Mouse (Mus musculus) hindbrain, embryonic 13.5 days (tissue): ENCODE data around the gene Olfr18. TPM values are rescaled to one million over a fixed set of nuclear protein-coding genes. Genes with fewer than 3 reads are reported as not detected.
"Not testable (repeated sequence)": the region's sequence is repeated elsewhere in the genome, so short reads cannot be mapped to it uniquely, and the experiment has no call there.

Experiments used
- ATAC-seq: fragments of 200-750 bp; cut with Nextera tagmentation; 2 replicates; pipeline ENCODE4 v1.8.0; 2017; ENCODE audit warnings: moderate TSS enrichment; ENCODE audit not compliant: low FRiP score
- H3K27ac ChIP-seq: fragments of 300-500 bp; sonication (generic); 2 replicates; pipeline ENCODE4 v1.5.1; 2015; ENCODE audit warnings: inconsistent platforms, mild to moderate bottlenecking, moderate library complexity
- H3K27me3 ChIP-seq: fragments of 300-500 bp; sonication (generic); 2 replicates; pipeline ENCODE4 v1.6.1; 2015; ENCODE audit warnings: mild to moderate bottlenecking, inconsistent platforms
- H3K36me3 ChIP-seq: fragments of 300-500 bp; sonication (generic); 2 replicates; pipeline ENCODE4 v1.6.1; 2015; ENCODE audit warnings: mild to moderate bottlenecking, inconsistent platforms
- H3K4me1 ChIP-seq: fragments of 300-500 bp; sonication (generic); replicated peaks from 2 replicates; pipeline ENCODE4 v1.6.1; 2015; ENCODE audit warnings: inconsistent platforms
- H3K4me2 ChIP-seq: fragments of 300-500 bp; sonication (generic); 2 replicates; pipeline ENCODE4 v1.6.1; 2015; ENCODE audit warnings: inconsistent platforms, mild to moderate bottlenecking, moderate library complexity
- H3K4me3 ChIP-seq: fragments of 300-500 bp; sonication (generic); 2 replicates; pipeline ENCODE4 v1.5.1; 2015; ENCODE audit warnings: mild to moderate bottlenecking, inconsistent platforms
- H3K9ac ChIP-seq: fragments of 300-500 bp; sonication (generic); 2 replicates; pipeline ENCODE4 v1.6.1; 2015; ENCODE audit warnings: mild to moderate bottlenecking, inconsistent platforms
- H3K9me3 ChIP-seq: fragments of 300-500 bp; sonication (generic); 2 replicates; pipeline ENCODE4 v1.6.1; 2016; ENCODE audit warnings: inconsistent platforms
- WGBS: fragments of 180-500 bp; shearing (Covaris S2); methylation state at CpG from one replicate; pipeline ENCODE4 v1.1.7; 2015; 5-methylcytosine and 5-hydroxymethylcytosine counted together
- polyA plus RNA-seq: library from polyadenylated mRNA; unstranded; fragments of >200 nt; fragmentation: Nextera tagmentation; extraction: Ambion mirVana; gene quantifications from 2 replicates; pipeline ENCODE4 v1.2.1, GENCODE M21; 2015

Gene Olfr18
- polyA plus RNA-seq, result not detected in 2 replicates

DNA sequence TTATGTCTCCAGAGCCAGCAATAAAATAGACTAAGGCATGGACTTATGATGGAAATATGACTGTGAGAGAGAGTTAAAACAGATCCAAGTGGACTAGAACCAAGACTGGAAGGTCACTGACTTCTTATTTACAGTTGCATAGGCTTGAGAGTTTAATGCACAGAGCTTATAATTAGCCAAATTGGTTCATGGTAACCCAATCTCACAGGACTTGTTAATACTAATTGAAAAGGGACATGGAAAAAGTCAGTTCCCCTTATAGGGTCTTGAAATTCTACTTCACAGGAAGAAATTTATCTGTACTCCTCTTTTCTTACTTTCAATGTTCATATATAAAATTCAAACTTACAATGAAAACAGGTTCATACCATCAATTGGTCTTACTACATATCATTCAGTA, at the start of gene Olfr18:
Gene Olfr18 (minus strand): TSS at position 101 of the 400 bp plus-strand sequence.
- ATAC-seq, result no peak
- Histone ChIP-seq H3K4me1 (no peaks in the 10 kb centered on the region), H3K27me3 (no peaks in the 10 kb centered on the region), H3K4me2 (no peak within 1 kb of the TSS), H3K9me3 (no peaks in the 10 kb centered on the region), H3K4me3 (no peak within 1 kb of the TSS), H3K9ac (no peak within 1 kb of the TSS), H3K27ac (no peak within 1 kb of the TSS), H3K36me3 (no peaks in the 10 kb centered on the region)

DNA sequence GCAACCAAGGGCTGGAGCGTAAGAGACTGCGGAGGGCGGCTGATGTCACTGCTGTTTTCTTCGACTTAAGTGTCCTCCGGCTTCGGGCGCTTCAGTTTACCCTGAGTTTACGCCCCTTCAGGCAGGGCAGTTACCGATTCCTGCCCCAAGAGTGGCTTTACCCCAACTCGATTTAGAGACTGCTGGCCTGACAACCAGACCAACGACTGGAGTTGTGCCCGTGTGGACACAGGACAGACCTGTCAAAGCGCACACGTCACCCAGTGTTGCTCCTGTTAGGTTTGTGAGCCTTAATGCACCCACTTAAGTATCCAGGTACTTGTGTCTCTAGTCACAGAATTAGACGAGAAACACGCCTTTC, 49.4 kb upstream of the Olfr18 start:
- Histone ChIP-seq H3K4me1 (peaks cover 12% of the 10 kb centered on the region), H3K36me3 (no peaks in the 10 kb centered on the region), H3K27ac (peak overlapping the region; percentile 83), H3K9me3 (0 out of 2 replicates have a peak, but pooled peaks cover under 1% of the 10 kb centered on the region), H3K27me3 (no peaks in the 10 kb centered on the region), H3K4me3 (peak overlapping the region; percentile 54), H3K9ac (peak overlapping the region; percentile 73), H3K4me2 (peak overlapping the region; percentile 78)
- peak; percentile 85 for ATAC-seq
- 18% methylated on average over 16 of the region's 16 CpGs for WGBS

- WGBS, result 2% methylated on average over 40 of the region's 40 CpGs
- ATAC-seq, result peak; percentile 99
These were observed 48.8 kb upstream of the Olfr18 start, which contains the start of gene Zfp560 for GRCm38 (mm10) chr9:20384532-20385342. Zfp560 (minus strand) TSS chr9:20385177.

DNA sequence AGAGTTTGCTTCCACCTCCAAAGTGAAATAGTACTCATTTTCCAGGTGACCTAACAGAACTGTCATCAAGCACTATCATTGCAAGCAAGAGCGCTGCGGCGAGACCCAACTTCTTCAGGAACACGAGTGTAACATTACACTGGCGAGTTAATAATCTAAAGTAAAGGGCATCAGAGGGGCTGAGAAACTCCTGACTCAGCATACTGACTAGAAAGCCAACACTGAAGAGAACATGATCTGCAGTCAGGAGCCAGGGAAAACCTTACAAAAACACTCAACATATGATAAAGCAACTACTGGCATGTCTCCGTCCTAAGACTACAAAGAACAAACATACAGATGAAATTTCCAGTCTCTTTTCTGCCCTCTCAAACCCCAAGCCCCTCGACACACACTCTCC, 47.8 kb upstream of the Olfr18 start:
- H3K27ac ChIP-seq, result no peak overlapping the region
- 93% methylated on average over 7 of the region's 7 CpGs for WGBS
- H3K36me3 ChIP-seq, result no peaks in the 10 kb centered on the region
- peak overlapping the region; percentile 6; the same call in 1 of the 2 replicates for H3K9ac ChIP-seq
- H3K4me2 ChIP-seq, result peak overlapping the region; percentile 78
- peaks cover 8% of the 10 kb centered on the region; the same call in 1 of the 2 replicates for H3K9me3 ChIP-seq
- ATAC-seq, result no peak
- peak overlapping the region; percentile 54 for H3K4me3 ChIP-seq
- H3K27me3 ChIP-seq, result no peaks in the 10 kb centered on the region
- H3K4me1 ChIP-seq, result peaks cover 12% of the 10 kb centered on the region

More at GRCm38 (mm10) chr9:20384532-20385342, 48.8 kb upstream of the Olfr18 start, which contains the start of gene Zfp560:
- peak within 1 kb of the TSS; percentile 54 for H3K4me3 ChIP-seq
- peak within 1 kb of the TSS; percentile 73 for H3K9ac ChIP-seq
- H3K36me3 ChIP-seq, result no peaks in the 10 kb centered on the region
- no peaks in the 10 kb centered on the region for H3K27me3 ChIP-seq
- H3K4me1 ChIP-seq, result peaks cover 12% of the 10 kb centered on the region
- peak within 1 kb of the TSS; percentile 78 for H3K4me2 ChIP-seq
- 0 out of 2 replicates have a peak, but pooled peaks cover 4% of the 10 kb centered on the region for H3K9me3 ChIP-seq
- peak within 1 kb of the TSS; percentile 83 for H3K27ac ChIP-seq

DNA sequence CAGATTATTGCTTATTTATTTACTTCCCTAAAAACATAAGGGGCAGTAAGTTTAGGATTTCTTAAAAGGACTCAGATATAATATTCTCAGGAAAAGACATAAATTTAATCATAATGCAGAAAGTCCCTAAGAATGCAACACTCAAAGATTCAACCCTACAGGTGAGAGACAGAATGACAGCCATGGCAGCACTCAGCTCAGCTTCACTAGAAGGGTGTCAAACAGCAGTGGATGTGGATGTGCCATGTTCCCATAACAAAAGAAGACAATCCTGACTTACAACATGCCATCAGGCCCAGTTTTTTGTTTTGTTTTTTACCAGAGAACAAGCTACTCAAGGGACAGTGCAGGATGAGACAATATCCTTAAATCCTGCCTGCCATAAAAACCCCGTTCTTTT, 38.8 kb upstream of the Olfr18 start:
- no peaks in the 10 kb centered on the region for H3K4me1 ChIP-seq
- no peak for ATAC-seq
- WGBS, result 95% methylated on average over 1 of the region's 1 CpGs
- no peaks in the 10 kb centered on the region for H3K27me3 ChIP-seq
- H3K36me3 ChIP-seq, result peaks cover 12% of the 10 kb centered on the region; the same call in 1 of the 2 replicates
- no peak overlapping the region for H3K9ac ChIP-seq
- no peak overlapping the region for H3K4me2 ChIP-seq
- peaks cover 11% of the 10 kb centered on the region for H3K9me3 ChIP-seq
- no peak overlapping the region for H3K27ac ChIP-seq
- H3K4me3 ChIP-seq, result no peak overlapping the region

GRCm38 (mm10) chr9:20367311-20367710, 31.4 kb upstream of the Olfr18 start:
- Histone ChIP-seq H3K4me1 (no peaks in the 10 kb centered on the region), H3K27me3 (no peaks in the 10 kb centered on the region), H3K36me3 (peaks cover 33% of the 10 kb centered on the region), H3K9ac (no peak overlapping the region), H3K4me2 (no peak overlapping the region), H3K27ac (no peak overlapping the region), H3K9me3 (peaks cover 22% of the 10 kb centered on the region), H3K4me3 (no peak overlapping the region)
- WGBS, result 97% methylated on average over 2 of the region's 2 CpGs
- no peak for ATAC-seq

GRCm38 (mm10) chr9:20348501-20348900, 12.6 kb upstream of the Olfr18 start:
- peaks cover 7% of the 10 kb centered on the region; the same call in 1 of the 2 replicates for H3K9me3 ChIP-seq
- H3K36me3 ChIP-seq, result peaks cover 56% of the 10 kb centered on the region
- H3K27ac ChIP-seq, result no peak overlapping the region
- WGBS, result 90% methylated on average over 4 of the region's 4 CpGs
- H3K4me3 ChIP-seq, result no peak overlapping the region
- H3K9ac ChIP-seq, result no peak overlapping the region
- no peak overlapping the region for H3K4me2 ChIP-seq
- ATAC-seq, result no peak
- H3K27me3 ChIP-seq, result no peaks in the 10 kb centered on the region
- H3K4me1 ChIP-seq, result no peaks in the 10 kb centered on the region

DNA sequence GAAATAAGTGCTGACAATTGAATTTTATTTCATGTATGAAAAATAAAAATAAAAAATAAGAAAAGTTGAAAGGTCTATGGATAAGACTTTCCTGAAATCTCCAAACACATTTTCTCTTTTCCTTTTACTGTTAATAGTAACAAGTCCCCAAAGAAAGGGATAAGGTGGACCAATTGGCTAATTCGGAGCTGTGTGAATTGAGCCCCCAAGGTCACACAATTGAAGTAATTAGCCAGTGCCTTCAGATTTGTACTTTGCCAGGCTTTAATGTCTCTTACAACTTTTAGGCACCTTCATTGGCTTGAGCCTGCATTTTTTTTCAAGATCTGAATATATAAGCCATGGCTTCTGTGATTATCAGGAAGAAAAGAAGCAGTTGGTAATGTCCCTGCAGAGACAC, 37.7 kb downstream of the Olfr18 start, which contains the start of gene Olfr873:
Gene Olfr873 (plus strand): TSS at position 301 of the 400 bp plus-strand sequence.
- no peak for ATAC-seq
- no peaks in the 10 kb centered on the region for H3K36me3 ChIP-seq
- no peak within 1 kb of the TSS for H3K27ac ChIP-seq
- H3K9ac ChIP-seq, result no peak within 1 kb of the TSS
- no peak within 1 kb of the TSS for H3K4me2 ChIP-seq
- no peaks in the 10 kb centered on the region for H3K27me3 ChIP-seq
- H3K9me3 ChIP-seq, result no peaks in the 10 kb centered on the region
- H3K4me3 ChIP-seq, result no peak within 1 kb of the TSS
- 85% methylated on average over 1 of the region's 1 CpGs for WGBS
- no peaks in the 10 kb centered on the region for H3K4me1 ChIP-seq

- not testable (repeated sequence) for H3K4me2 ChIP-seq, H3K27ac ChIP-seq, H3K4me1 ChIP-seq, ATAC-seq, H3K36me3 ChIP-seq, H3K27me3 ChIP-seq, H3K9me3 ChIP-seq, H3K4me3 ChIP-seq, H3K9ac ChIP-seq
- WGBS, result 92% methylated on average over 5 of the region's 5 CpGs
These were observed 40.3 kb downstream of the Olfr18 start for GRCm38 (mm10) chr9:20295562-20295961.

DNA sequence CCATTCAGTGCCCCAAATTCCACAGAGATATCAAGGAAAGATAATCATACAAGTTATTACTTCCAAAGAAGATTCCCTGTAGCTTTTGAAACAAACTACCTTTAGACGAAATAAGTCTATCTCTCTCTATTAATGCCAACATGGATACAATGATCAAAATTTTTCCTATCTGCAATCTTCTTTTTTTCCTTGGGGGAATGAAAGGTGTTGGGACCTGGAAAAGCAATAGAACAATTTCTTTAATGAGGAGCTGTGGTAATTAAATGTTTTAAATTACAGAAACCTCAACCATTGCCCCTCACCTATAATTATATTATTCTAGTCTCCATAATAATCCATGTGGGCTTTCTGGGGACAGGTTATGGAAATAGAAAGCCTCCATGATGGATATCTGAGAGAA, 53.8 kb downstream of the Olfr18 start, which contains the start of gene Olfr39:
Gene Olfr39 (plus strand): TSS at position 301 of the 400 bp plus-strand sequence.
- Histone ChIP-seq H3K27me3 (no peaks in the 10 kb centered on the region), H3K4me1 (no peaks in the 10 kb centered on the region), H3K9me3 (no peaks in the 10 kb centered on the region), H3K4me3 (no peak within 1 kb of the TSS), H3K4me2 (no peak within 1 kb of the TSS), H3K36me3 (no peaks in the 10 kb centered on the region), H3K9ac (no peak within 1 kb of the TSS), H3K27ac (no peak within 1 kb of the TSS)
- no peak for ATAC-seq
- WGBS, result 90% methylated on average over 1 of the region's 1 CpGs
